Mouse (Mus musculus) testis, adult 2 months (tissue): ENCODE data around the gene B3galt1. TPM values are rescaled to one million over a fixed set of nuclear protein-coding genes. Genes with fewer than 3 reads are reported as not detected.

Experiments
- H3K27ac ChIP-seq: fragments of 200-500 bp; 2 replicates; pipeline ENCODE4 v1.5.1; 2012; ENCODE audit warnings: low read depth, low read length; ENCODE audit not compliant: control insufficient read depth, insufficient read depth
- H3K27me3 ChIP-seq: fragments of 200-500 bp; 2 replicates; pipeline ENCODE4 v1.6.1; 2012; ENCODE audit warnings: mild to moderate bottlenecking, low read length, moderate library complexity; ENCODE audit not compliant: control insufficient read depth, insufficient read depth
- H3K36me3 ChIP-seq: fragments of 200-500 bp; 2 replicates; pipeline ENCODE4 v1.6.1; 2012; ENCODE audit warnings: mild to moderate bottlenecking, low read length; ENCODE audit not compliant: control insufficient read depth, insufficient read depth
- H3K4me1 ChIP-seq: fragments of 200-500 bp; 2 replicates; pipeline ENCODE4 v1.6.1; 2012; ENCODE audit warnings: low read length; ENCODE audit not compliant: control insufficient read depth, insufficient read depth
- H3K4me3 ChIP-seq: fragments of 200-500 bp; 2 replicates; pipeline ENCODE4 v1.5.1; 2012; ENCODE audit warnings: low read depth, mild to moderate bottlenecking, low read length, moderate library complexity, mixed read lengths; ENCODE audit not compliant: control insufficient read depth
- CTCF ChIP-seq: fragments of 200-500 bp; IDR thresholded peaks from 2 replicates; pipeline ENCODE4 v1.5.1; 2012; ENCODE audit warnings: low read depth, mild to moderate bottlenecking, inconsistent platforms, low read length, moderate library complexity; ENCODE audit not compliant: control insufficient read depth, insufficient read depth, insufficient replicate concordance
- POLR2A ChIP-seq: fragments of 200-500 bp; IDR thresholded peaks from 2 replicates; pipeline ENCODE4 v1.6.1; 2012; ENCODE audit warnings: low read depth, mild to moderate bottlenecking, inconsistent platforms, low read length, moderate library complexity; ENCODE audit not compliant: control insufficient read depth
- polyA plus RNA-seq: library from polyadenylated mRNA; depleted of rRNA; stranded (reverse); fragments of >200 nt; gene quantifications from 2 replicates; pipeline ENCODE4 v1.2.3, GENCODE M21; 2012; rRNA removed

Gene B3galt1
- polyA plus RNA-seq, 1 experiment: 0.40 TPM

- Histone ChIP-seq H3K27ac (no peak overlapping the region), H3K4me3 (no peak overlapping the region), H3K27me3 (no peaks in the 10 kb centered on the region), H3K36me3 (no peaks in the 10 kb centered on the region), H3K4me1 (no peaks in the 10 kb centered on the region)
- TF ChIP-seq POLR2A (no peak), CTCF (no peak)
Measured at GRCm38 (mm10) chr2:68160566-68160965, 594.9 kb downstream of the B3galt1 start.

GRCm38 (mm10) chr2:68162012-68162411 lies 596.3 kb downstream of the B3galt1 start:
- Histone ChIP-seq H3K4me3 (no peak overlapping the region), H3K27me3 (no peaks in the 10 kb centered on the region), H3K27ac (no peak overlapping the region), H3K36me3 (no peaks in the 10 kb centered on the region), H3K4me1 (no peaks in the 10 kb centered on the region)
- TF ChIP-seq CTCF (no peak), POLR2A (no peak)

GRCm38 (mm10) chr2:68171306-68171705 lies 605.6 kb downstream of the B3galt1 start:
- Histone ChIP-seq H3K27me3 (no peaks in the 10 kb centered on the region), H3K4me1 (no peaks in the 10 kb centered on the region), H3K36me3 (no peaks in the 10 kb centered on the region), H3K4me3 (no peak overlapping the region), H3K27ac (no peak overlapping the region)
- TF ChIP-seq CTCF (no peak), POLR2A (no peak)

Other genes with a start within 250 kb of the B3galt1 start
- gene Gm21830, start 152.1 kb upstream of the B3galt1 start, polyA plus RNA-seq: not detected in 2 replicates
- not detected in 2 replicates for gene Gm26727, start 132.7 kb upstream of the B3galt1 start, polyA plus RNA-seq
- gene Xirp2, start 119.9 kb upstream of the B3galt1 start, polyA plus RNA-seq: 0.01 TPM in 1 of 2 replicates, not detected in the other